Mouse (Mus musculus): ENCODE measurements around the gene Vegfd. TPM values are rescaled to one million over a fixed set of nuclear protein-coding genes. Genes with fewer than 3 reads are reported as not detected.

The Vegfd gene
- total RNA-seq, 2 experiments from 2014 or later = 3.5 to 4.2 TPM

GRCm38 (mm10) chrX:164419471-164419939 lies 46.3 kb downstream of the Vegfd start, which contains the start of gene Piga:
TSS of gene Piga (plus strand) at chrX:164419787.
- intact Hi-C loops (cut with DNase I) = no loop called here
- peak; percentile 91 for DNase-seq

DNA sequence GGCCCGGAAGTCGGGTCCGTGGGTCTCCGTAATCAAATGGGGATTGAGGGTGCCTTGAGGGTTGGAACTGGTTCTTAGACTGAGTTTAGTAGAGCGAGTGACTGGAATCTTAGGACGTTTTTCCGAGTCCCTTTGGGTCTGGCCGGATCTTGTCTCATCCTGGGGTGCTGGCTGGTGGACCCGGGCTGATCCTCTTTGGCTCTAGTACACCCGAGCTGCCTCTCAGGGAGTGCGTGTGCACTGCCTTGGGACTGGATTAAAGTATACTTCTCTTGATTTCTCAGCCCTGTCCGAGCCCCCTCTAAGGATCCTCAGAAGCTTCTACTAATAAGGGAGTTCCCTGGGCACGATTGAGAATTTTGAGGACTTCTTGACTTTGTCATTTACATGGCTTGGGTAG lies 46.8 kb downstream of the Vegfd start:
- no peak for DNase-seq
- intact Hi-C loops (cut with DNase I) = no loop called here

DNA sequence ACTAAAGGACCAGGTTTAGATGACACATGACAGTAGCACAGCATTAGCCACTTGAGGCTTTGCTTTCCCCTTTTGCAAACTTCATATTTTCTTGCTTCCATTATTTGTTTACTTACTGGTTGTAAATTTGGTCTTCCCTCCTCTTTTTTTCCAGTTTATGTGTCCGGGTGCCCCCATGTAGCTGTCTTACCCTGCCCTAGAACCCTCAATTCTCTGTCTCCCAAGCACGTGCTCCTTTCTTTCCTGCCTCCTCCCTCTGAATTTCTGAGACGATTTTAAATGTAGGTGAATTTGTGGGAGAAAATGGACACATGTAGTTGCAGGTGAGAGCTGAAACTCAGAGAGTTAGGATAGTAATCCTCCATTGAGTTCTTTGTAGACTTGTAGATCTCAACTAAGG lies 47.3 kb downstream of the Vegfd start:
- no peak for DNase-seq
- intact Hi-C loops (cut with DNase I) = no loop called here

DNA sequence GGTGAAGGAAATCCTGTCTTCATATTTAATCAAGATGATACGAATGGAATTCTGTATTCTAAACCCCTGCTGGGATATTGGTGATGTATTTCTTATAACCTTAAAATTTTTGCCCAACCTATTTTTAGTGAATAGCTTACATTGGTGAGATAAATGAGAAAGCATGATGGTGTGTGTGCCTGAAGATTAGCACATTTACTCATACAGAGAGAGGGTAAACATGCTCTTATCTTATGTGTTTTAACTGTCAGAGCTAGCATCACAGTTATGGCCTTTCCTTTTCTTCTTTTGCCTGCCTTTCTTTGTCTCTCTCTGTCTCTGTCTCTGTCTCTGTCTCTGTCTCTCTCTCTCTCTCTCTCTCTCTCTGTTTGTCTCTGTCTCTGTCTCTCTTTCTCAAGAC lies 51.6 kb downstream of the Vegfd start:
- intact Hi-C loops (cut with DNase I) = no loop called here
- no peak for DNase-seq

- no peak for DNase-seq
- intact Hi-C loops (cut with DNase I) = no loop called here
These were observed 54.1 kb downstream of the Vegfd start for GRCm38 (mm10) chrX:164427295-164427694.

GRCm38 (mm10) chrX:164428224-164428623 lies 55.0 kb downstream of the Vegfd start:
- intact Hi-C loops (cut with DNase I) = no loop called here
- no peak for DNase-seq

DNA sequence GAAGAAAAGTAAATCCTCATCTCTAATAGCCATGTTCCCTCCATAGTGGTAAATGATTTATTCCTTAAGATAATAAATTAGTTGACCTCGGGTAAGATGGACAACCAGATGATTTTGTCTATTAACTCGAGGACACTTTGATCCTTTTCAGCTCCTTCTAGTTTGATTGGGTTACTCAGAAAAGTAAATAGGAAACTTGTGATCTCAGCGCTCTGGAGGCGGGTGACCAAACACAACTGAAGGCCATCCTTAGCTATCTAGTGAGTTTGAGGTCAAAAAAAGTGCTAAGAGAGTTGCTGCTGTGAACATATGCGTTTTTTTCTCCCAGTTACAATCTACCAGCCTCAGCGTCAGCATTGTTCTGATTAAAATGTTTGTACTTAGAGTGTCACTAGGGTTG lies 57.4 kb downstream of the Vegfd start:
- intact Hi-C loops (cut with DNase I) = no loop called here
- no peak for DNase-seq

DNA sequence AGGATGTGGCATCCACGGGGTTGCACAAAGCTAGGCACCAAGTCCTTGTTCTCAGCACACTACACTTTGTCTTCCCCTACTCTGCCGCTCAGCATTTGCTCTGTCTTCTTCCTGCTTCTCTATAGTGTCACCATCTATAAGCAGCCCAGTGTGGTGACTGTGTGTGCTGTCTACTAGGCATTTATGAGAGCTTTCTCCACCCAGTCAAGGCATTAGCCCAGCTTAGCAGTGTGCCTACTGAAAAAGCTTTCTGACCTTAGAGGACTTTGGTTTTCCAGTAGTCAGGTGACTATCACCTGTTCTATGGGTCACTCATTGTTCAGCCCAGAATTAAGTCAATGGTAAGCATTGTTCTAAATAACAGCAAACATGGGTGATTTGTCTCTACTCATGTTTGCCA lies 58.0 kb downstream of the Vegfd start:
- intact Hi-C loops (cut with DNase I) = no loop called here
- DNase-seq = no peak

DNA sequence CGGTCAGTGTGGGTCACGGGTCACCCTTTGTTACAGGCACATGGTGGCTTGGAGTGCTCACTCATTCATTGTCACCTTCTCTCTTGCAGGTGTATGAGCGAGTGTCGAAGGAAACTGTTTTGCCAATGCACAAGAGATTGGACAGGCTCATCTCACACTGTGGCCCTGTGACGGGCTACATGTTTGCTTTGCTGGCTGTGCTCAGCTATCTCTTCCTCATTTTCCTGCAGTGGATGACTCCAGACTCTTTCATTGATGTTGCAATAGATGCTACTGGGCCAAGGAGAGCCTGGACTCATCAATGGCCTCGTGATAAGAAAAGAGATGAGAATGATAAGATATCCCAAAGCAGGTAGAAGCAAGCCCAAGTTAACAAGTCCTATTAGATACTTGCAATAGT lies 58.4 kb downstream of the Vegfd start:
- intact Hi-C loops (cut with DNase I) = no loop called here
- DNase-seq = no peak

GRCm38 (mm10) chrX:164432682-164433081 lies 59.5 kb downstream of the Vegfd start:
- intact Hi-C loops (cut with DNase I) = no loop called here
- DNase-seq = no peak

GRCm38 (mm10) chrX:164436709-164437108 lies 63.5 kb downstream of the Vegfd start, which contains the start of gene Asb11:
TSS of gene Asb11 (plus strand) at chrX:164436994.
- intact Hi-C loops (cut with DNase I) = no loop called here
- DNase-seq = no peak

GRCm38 (mm10) chrX:164439462-164439861 lies 66.3 kb downstream of the Vegfd start:
- intact Hi-C loops (cut with DNase I) = no loop called here
- no peak for DNase-seq

GRCm38 (mm10) chrX:164440140-164440539 lies 67.0 kb downstream of the Vegfd start:
- no peak for DNase-seq

GRCm38 (mm10) chrX:164440703-164441102 lies 67.5 kb downstream of the Vegfd start:
- intact Hi-C loops (cut with DNase I) = no loop called here
- no peak for DNase-seq

More at GRCm38 (mm10) chrX:164440140-164440539, 67.0 kb downstream of the Vegfd start:
- intact Hi-C loops (cut with DNase I) = no loop called here

- DNase-seq = no peak
- intact Hi-C loops (cut with DNase I) = no loop called here
These were observed 68.1 kb downstream of the Vegfd start for GRCm38 (mm10) chrX:164441306-164441705.

GRCm38 (mm10) chrX:164445601-164446000 lies 72.4 kb downstream of the Vegfd start:
- intact Hi-C loops (cut with DNase I) = loop anchor here (5.0 kb wide), 1 partner anchor 263 kb away; no protein-coding TSS in a partner anchor
- DNase-seq = no peak

- no peak for DNase-seq
- intact Hi-C loops (cut with DNase I) = loop anchor here (5.0 kb wide), 1 partner anchor 264 kb away; no protein-coding TSS in a partner anchor
These were observed 73.0 kb downstream of the Vegfd start for GRCm38 (mm10) chrX:164446106-164446551.

DNA sequence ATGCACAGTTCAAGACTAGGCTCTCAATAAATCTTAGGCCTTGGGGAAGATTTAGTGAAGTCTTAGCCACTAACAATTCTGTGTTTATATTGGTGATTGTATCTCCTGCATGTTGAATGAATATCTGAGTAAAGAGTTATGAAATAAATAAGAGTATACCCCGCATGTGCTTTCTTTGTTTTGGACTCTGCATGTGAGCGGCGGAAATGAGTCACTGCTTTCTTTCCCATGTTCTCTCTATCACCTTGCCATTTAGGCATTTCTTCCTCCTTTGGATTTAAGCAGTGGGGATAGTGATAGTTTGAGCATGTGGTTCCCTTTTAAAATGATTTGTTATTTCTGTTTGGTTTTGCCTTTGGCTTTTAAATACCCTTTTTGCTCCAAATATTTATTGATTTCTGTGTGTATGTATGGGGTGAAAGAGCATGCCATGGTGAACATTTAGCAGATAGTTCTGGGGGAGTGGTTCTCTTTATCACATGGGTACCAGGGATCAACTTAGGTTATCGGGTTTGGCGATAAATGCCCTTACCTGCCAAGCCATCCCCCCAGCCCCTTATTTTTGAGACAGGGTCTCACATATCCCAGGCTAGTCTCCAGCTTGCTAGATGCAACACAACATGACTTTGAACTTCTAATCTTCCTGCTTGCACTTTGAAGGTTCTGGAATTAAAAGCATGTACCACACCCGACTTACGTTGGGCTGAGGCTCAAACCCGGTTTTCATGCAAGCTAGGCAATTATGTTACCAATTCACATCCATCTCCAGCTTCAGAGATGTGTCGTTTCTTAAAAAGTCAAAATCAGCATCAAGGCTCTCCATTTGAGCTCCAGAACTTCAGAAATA lies 73.9 kb downstream of the Vegfd start:
- intact Hi-C loops (cut with DNase I) = loop anchor here (5.0 kb wide), 1 partner anchor 265 kb away; no protein-coding TSS in a partner anchor
- DNase-seq = no peak

DNA sequence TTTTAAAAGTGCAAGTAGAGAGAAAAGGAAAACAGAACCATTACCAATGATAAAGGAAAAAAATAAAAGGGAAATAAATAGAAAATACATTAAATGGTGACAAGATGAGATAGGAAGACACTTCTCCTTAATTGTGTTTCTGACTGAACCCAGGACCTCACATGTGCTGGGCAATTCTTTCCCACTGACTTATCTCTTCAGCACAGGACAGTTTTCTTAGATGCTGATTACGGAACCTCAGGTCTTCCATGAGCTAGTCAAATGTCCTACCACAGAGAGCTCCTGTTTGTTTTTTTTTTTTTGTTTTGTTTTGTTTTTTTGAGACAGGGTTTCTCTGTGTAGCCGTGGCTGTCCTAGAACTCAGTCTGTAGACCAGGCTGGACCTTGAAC lies 74.5 kb downstream of the Vegfd start:
- DNase-seq = no peak
- intact Hi-C loops (cut with DNase I) = loop anchor here (5.0 kb wide), 1 partner anchor 265 kb away; no protein-coding TSS in a partner anchor

GRCm38 (mm10) chrX:164449201-164449600 lies 76.0 kb downstream of the Vegfd start:
- DNase-seq = peak; percentile 8
- intact Hi-C loops (cut with DNase I) = loop anchor here (5.0 kb wide), 1 partner anchor 267 kb away; no protein-coding TSS in a partner anchor
